Mouse (Mus musculus) layer of hippocampus, adult 9-10 months (tissue): ENCODE results near the gene Ccdc180.
A peak's percentile ranks its signal among the peaks of the same experiment; 100 is the strongest.

Experiments
- DNase-seq: peaks from one replicate; pipeline ENCODE4 v3.0.0; 2022; ENCODE audit warnings: low spot score

The Ccdc180 gene

DNA sequence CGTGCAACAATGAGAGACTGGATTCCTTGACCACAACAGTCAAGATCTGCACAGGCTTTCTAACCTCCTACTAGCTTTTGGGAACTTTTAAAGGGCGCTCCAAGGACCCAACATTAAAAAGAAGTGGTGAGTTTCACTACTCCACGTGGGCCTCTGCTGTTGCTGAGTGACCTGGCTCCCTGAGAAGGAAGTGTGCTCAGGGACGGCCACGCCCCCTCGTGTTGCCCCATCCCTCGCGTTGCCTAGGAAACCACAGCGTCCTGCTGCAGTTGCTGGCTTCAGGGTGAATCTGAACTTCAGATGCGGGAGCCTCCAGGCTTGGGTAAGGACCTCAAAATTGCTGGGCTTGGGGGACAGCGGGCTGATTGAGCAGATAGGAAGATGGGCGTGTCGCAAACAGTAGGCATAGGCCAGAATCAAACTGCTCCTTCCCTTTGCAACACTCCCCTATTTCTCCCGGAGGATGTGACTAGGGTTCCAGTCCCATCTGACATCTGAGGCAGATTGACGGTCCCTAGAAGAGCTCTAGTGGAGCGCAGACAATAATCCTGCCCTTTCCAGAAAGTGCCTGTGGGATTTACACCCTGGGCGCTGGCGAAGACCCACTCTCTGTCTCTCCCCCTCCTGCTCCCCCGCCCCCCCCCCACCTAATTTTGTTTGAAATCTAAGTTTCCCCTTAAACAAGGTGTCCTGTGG, at the start of gene Ccdc180:
Gene Ccdc180, plus strand, starts transcription at position 238 of the 696 bp plus-strand sequence.
- DNase-seq: peak; percentile 40

DNA sequence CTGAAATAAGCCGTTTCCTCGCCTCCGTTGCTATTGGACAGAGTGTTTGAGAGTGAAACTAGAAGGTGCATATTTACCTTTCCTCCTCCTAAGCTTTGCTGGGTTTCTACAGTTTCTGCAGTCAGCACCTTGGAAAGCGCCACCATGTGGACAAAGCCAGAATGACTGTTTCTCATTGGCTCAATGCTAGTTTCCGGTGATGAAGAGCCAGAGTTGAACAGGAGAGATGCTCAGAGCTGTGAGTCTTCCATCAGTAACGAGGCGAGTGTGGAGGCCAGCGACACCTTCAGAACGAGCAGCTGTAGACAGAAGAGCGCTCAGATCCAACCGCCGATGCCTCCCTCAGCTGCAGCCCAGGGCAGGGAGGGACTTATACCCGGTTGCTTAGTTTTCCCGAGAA, 45.7 kb upstream of the Ccdc180 start:
- DNase-seq: peak; percentile 31

DNA sequence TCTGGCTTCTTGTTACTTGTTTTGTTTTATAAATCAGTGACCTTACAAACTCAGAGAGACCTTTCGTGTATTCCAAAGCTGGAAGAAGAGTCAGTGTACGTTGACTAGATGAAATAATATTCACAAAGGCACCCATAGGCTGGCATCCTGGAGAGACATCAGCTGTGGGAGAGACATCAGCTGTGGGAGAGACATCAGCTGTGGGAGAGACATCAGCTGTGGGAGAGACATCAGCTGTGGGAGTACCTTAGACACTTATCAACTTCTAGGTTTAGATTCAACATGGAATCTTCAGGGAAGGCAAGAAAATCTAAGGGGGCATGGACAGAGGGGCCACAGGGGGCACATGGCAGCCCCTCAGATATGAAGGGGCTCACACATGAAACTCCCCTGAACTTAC, 43.8 kb upstream of the Ccdc180 start:
- DNase-seq: no peak

DNA sequence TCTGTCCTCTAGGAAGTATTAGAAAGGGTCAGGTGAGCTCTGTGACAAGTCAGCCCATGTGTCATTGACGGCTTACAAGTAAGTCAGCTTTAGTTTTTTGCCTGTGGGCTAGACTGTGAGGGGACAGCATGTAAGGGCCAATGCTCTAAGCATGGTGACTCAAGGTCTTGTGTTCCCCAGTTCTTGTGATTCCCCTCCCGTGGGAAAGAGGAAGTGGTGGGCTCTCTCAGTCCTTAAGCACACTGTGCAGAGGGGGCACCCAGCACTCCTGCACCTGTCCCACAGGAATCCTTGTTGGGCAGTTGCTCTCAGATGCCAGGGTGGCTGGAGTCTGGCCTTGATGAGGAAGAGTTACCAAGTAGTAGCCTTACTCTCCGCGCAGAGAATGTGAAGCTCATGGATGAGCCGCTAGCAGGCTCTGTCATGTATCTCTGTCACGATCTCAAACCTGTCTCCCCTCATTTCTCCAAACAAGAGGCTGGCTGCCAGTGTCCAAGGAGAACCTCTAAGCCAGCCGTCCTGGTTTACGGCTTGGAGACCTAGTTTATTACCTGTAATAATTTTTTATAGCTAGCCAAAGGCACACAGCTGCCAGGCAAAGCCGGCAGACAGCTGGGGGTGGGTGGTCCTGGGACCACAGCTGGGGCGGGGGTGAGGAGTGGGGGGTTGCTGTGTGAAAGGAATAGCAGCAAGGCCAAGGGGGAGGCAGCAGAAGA, 41.8 kb upstream of the Ccdc180 start, which contains the start of gene Stra6l:
Gene Stra6l, plus strand, starts transcription at position 556 of the 716 bp plus-strand sequence.
- no peak for DNase-seq

DNA sequence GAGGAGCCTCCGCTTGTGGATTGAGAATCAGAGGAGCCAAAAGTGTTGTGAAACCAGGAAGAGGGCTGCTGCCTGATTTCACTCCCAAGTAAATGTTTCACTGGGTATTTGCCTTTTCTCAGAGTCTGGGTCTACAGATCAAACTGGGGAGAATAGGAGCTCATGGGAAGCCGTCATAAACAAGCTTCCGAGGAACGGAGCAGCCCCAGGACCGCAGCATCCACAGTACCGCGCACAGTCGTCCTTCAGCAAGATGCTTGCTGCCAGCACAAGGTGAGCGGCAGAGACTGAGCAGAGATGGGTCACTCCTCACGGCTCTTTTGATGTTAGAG, 41.3 kb upstream of the Ccdc180 start:
- DNase-seq: no peak

DNA sequence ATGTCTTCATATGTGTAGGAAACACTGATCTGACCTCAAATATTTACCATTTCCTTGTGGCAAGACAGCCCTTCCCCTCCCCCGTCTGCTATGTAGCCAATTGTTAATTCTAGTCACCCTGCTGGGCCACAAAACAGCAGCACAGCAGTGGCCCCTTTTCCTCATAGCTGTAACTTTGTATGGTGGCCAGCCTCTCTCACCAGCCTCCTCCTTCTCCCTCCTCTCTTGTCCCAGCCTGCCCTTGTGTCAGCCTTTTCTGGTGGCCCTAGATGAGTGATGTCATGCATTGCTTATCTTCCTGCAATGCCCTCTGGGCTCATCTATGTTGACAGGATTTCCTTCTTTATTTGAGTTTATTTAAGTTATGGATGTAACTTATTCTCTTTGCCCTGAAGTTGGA, 40.7 kb upstream of the Ccdc180 start:
- DNase-seq: no peak

DNA sequence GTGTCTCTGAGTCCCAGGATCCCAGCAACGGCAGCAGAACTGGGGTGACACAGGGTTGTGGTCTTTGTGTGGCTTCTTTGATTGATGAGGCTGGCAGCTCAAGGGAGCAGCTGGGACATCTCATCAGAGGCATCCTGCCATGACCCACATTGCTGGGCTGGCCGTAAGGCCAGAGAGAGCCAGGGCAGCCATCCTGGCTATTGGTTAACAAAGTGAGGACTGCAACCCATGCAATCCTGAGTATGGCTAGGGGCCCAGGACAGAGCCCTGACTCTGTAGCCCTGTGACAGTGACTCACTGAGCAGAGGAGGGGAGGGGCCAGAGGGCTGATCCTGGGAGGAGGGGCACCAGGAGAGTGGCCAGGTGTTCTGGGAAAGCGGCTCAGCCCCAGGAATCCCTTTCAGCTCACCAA, 38.5 kb upstream of the Ccdc180 start:
- no peak for DNase-seq

DNA sequence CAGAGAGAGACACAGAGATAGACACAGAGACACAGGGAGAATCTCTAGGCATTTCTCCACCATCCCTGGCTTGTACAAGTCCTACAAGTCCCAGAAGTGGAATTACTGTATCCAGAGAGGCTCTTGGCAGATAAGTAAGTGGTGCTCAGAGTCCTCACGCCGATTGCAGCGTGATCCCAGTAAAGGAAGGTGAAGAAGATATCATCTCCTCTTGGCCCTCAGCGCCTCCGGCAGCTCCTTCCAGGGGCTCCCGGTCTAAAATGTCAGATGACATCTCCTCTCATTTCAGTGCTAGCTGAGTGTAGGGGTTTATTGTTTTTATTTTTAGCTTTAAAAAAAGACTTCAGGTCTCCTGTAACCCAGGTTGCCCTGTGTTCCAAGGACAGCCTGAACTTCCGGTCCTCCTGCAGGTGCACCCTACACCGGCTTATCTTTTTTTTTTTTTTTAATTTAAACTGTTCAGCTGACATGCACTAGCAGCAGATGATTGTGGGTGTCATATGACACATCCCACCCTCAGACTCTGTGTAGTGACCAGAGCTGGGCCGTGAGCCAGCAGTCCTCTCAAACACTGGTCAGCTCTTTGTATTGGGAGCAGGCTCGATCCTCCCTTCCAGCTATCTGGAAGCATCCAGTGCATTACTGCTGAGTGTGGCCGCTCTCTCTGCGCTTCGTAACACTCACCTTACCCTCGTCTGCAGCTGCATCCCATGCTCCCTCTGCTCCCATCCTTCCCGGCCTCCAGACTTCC, 36.4 kb upstream of the Ccdc180 start:
- no peak for DNase-seq

DNA sequence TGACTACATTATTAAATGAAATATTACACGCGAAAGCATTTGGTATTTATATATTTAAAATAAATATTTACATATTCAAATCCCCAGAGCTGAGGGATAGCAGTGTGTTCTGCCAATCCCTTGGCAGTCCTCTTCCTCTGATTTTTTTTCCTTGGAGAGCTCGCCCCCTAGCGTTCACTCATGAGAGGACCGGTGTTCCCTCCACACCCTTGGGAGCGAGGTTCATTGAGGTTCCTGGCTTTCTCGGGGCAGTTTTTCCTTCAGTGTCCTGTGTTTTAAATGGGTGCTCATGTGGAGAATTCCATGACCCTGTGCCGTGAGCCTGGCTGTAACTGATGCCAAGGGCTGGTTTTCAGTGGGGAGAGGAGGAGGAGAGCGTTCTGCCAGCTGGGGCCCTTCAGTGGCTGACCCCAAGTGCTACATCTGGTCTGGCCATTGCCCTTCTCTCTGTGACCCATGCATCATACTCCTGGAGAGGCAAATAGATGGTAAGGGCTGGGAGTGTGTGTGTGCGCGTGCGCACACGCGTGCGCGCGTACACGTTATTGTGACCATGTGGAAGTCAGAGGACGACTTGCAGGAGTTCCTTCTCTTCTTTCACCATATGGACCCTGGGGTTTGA, 34.2 kb upstream of the Ccdc180 start:
- peak; percentile 50 for DNase-seq

DNA sequence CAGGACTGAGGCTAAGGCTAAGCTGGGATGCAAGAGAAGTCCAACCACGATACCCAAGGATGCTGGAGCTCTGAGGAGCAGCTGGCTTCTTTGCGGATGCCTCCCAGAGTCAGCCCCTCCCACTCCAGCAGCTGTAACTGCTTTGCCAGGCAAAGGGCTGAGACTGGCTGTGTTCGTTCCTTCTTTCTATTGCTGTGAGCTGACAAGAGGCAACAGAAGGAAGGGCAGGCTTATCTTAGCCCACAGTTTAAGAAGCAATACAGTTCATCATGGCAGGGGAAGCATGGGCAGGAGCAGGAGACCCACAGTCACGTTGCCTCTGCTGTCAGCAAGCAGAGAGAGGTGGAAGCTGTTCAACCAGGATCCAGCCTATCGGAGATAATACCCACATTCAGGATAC, 28.9 kb upstream of the Ccdc180 start:
- DNase-seq: no peak

DNA sequence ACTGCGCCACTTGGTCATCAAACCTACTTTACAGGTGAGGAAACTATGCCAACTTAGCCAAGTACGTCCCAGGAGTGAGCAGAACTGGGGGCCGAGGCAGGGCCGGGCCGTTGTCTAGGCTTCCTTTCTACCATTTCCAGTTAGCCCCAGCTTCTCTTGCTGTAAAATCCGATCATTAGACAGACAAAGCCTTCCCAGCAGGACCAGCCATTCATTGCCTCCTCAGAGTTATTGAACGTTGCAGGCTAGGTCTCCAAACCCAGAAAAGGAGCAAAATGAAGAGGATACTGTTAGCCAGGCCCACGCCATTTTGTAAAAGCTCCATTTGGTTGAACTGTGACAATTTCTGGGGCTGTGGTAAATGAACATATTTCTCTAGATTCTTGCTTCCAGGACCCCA, 22.7 kb upstream of the Ccdc180 start:
- DNase-seq: no peak

DNA sequence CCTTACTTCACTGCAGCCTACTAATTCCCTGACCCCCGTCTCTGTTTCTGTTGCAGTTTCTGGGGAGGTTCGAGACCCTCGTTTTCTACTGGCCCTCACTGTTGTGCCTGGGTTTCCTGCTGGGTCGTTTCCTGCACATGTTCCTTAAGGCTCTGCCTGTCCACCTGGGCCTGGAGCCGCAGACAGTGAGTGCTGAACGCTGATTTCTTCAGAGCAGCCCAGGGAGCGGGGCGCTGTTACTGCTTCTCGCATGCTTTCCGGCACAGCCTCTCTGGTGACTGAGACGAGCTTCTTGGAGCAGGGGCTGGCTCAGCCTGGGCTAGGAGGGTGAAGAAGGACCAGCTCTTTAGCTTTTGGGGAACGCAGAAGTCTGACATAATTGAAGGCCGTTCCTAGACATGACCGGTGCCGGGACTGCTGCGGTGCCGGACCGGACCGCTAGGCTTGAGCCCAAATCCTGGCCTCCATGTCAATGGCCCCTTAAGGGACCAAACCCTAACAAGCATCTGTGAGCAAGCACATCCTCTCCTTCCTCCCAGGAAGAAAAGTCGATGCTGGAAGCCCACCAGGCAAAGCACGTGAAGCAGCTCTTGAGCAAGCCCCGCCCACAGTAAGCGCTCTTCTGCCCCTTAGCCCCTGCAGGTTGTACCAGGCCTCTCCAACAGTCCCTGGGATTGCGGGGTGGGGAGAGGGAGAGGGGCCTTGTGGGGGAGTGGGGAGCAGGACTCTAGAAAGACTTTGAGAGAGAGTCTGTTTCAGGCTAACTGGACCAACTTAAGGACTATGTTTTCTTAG, 20.9 kb upstream of the Ccdc180 start:
- DNase-seq: no peak

DNA sequence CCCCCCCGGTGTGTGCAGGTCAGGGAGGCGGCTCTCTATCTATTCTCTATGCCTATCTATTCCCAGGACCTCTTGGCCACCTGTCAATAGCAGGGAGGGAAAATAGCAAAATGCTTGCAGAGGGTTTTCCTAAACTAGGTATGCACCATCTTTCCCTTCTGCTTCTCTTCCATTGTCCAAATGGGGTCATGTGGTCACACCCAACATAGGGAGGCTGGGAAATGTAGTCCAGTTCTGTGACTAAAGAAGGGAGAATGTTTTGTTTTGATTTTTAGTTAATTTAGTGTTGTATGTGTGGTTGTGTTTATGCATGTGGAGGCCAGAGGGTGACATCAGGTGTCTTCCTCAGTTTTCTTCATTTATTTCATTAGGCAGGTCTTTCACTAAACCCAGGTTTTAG, 18.0 kb upstream of the Ccdc180 start:
- DNase-seq: no peak

DNA sequence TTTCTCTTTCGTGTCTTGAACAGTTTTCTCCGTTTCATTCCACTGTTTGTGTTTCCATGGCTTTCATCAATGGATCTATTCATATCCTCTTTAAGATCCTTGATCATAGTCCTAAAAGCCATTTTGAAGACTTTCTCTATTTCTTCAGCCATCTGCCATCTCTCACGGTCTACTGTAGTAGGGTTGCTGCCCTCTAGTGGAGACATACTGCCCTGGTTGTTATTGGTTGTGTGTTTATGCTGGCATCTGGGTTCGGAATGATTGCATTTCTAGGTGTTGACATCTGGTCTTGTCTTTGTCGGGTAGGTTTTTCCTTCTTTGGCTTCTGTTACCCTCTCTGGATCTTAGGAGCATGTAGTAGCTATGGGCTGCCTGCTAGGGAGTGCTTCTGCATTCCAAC, 11.2 kb upstream of the Ccdc180 start:
- peak; percentile 44 for DNase-seq

DNA sequence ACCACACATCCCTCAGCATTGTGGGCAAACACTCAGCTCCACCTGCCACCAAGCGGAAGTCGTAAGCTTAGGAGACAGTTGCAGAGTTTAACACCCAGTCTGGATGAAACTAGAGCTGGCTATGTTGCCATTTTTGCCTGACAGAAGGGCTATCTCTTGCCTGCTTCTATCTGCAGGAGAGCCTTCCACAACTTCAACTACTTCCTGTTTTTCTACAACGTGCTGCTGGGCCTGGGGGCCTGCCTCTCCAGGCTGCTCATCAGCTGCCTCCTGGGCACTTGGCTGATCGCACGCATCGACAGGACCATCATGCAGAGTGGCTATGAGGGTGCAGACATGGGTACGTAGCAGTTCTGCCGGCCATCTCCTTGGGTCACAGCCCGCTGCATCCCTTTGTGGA, 7.6 kb upstream of the Ccdc180 start:
- no peak for DNase-seq

DNA sequence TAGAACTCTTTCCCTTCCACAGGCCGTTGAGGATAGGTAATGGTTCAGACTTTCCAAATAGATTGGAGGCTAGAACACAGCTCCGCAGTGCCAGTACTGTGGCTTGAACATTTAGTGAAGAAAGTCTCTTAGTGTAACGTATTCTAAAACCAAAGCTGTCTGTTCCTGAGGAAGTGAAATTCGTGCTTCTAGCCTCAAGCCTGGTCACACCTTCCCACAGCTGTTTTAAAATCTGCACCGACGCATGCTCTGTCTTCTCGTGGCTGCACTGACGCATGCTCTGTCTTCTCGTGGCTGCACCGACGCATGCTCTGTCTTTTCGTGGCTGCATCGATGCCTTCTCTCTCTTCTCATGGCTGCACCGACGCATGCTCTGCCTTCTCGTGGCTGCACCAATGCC, 6.9 kb upstream of the Ccdc180 start:
- no peak for DNase-seq

DNA sequence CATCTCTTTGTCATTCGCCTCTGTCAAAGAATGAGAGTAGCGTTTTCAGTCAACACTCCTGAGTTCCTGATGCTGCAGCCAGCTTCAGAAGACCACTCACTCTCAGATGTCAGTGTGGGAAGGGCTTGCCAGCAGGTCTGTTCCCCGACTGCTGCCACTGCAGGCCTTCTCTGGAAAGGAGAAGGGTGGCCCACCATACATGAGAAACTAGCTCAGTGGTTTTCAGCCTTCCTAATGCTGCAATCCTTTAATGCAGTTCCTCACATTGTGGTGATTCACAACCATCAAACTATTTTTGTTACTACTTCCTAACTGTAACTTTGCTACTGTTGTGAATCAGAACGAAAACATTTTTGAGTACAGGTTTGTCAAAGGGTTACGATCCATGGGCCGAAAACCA, 616 bp upstream of the Ccdc180 start:
- no peak for DNase-seq

DNA sequence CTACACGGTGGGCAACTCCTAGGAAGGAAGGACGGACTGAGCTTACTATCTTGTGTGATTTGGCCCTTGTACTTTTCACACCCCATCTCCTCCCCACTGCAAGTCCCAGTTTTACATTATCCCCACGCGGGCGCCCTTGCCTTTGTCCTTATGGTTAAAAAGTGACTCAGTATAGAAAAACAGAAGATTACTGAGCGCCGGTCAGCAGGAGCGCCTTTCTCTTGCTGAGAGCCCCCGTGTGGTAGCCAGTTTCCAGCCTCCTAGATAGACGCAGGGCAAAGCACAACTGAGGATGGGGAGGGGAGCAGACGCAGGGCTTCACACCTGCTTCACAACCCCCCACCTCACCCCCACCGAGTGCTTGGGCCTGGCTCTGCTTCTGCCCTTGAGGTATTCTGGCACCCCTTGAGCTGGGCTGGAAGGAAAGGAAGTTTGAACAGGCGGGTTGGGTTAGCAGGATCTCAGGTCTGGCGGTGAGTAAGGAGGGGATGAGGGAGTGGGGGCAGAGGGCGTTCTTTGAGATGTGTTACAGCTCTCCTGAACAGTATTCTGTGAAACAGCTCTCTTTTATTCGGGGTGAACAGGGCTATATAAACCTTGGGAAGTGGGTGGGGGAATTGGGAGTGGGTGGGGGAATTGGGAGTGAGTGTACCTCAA, 6.5 kb downstream of the Ccdc180 start:
- DNase-seq: no peak

DNA sequence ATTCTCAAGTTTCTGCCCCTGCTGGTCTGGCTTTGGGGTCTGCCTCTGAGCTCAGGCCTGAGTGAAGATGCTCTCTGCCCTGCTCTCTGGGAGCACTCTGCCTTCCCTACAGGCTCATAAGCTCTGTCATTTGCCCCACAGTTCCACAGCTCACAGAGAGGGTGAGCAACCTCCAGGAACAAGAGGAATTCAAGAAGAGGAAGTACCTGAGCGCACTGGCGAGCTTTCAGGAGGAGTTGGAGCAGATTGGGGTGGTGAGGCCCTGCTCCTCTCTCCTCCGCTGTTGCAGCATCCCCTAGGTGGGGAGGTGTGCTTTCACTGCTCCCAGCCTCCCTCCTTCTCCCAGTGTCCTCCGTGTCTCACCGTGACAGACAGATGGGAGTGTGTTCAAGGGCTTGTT, 8.3 kb downstream of the Ccdc180 start:
- DNase-seq: no peak

DNA sequence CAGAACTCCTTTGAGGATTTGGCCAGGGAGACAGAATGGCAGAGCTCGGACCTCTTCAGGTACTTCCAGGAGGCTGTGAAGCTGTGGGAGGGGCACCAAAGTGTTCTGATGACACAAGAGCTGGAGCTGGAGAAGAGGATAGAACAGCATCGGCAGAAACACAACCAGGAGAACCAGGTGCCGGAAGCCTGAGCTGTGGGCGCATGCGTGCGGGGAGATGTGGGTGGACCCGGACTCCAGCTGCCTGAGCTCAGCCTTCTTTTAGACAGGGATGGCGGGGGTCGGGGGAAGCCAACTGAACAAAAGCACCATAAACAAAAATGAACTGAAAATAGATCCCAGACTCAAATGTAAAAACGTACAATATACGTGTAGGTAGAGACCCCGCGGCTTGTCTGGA, 19.2 kb downstream of the Ccdc180 start:
- DNase-seq: peak; percentile 1

DNA sequence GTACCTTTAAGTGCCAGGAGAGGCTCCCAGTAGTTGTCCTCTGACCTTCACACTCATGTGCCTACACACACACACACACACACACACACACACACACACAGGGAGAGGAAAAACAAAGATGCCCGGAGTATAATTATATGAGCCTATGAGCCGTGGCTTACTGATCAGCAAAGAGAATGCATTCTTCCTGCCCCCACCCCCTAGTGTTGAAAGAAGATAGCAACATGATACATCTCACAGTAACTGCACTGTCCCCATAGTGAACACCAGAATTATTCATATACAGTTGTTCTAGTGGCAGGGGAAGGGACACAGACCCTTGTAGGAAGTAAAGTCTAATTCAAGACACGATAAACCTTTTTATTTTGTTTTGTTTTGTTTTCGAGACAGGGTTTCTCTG, 19.8 kb downstream of the Ccdc180 start:
- DNase-seq: no peak
